8 mouse cellular contexts compared by ENCODE assay signal in genomic region chr15:103308056-103308875, GRCm38 (mm10). TPM values are rescaled to one million over a fixed set of nuclear protein-coding genes. Genes with fewer than 3 reads are reported as not detected.
DNase-seq lines count a peak whose midpoint lies in the region; ATAC-seq lines count a peak whose summit lies in the region.

No protein-coding gene starts in this region.

- no peaks in the 10 kb centered on the region for H3K36me3 ChIP-seq in heart, embryonic 13.5 days
- H3K36me3 ChIP-seq in forebrain, embryonic 13.5 days (ENCODE audit: poor library complexity, severe bottlenecking), result no peaks in the 10 kb centered on the region
- no peaks in the 10 kb centered on the region for H3K36me3 ChIP-seq in midbrain, embryonic 10.5 days

- peak overlapping the region; percentile 64 for H3K4me2 ChIP-seq in heart, embryonic 13.5 days
- H3K4me2 ChIP-seq in forebrain, embryonic 13.5 days, result 0 out of 2 replicates have a peak overlapping the region, but pooled peaks have one; percentile 5

- ATAC-seq in heart, embryonic 13.5 days (ENCODE audit: extremely low read depth, insufficient number of reproducible peaks, low FRiP score, low TSS enrichment), result no peak
- no peak for ATAC-seq in forebrain, embryonic 13.5 days
- no peak for ATAC-seq in activated CD4-positive, CD25-positive, alpha-beta regulatory T cell, adult 4 months

- 40% methylated on average over 28 of the region's 28 CpGs for WGBS in heart, embryonic 13.5 days
- 47% methylated on average over 28 of the region's 28 CpGs for WGBS in forebrain, embryonic 13.5 days
- 45% methylated on average over 28 of the region's 28 CpGs for WGBS in midbrain, embryonic 10.5 days

- H3K9me3 ChIP-seq in heart, embryonic 13.5 days, result no peaks in the 10 kb centered on the region
- H3K9me3 ChIP-seq in forebrain, embryonic 13.5 days (replicated peaks), result no peaks in the 10 kb centered on the region
- no peaks in the 10 kb centered on the region for H3K9me3 ChIP-seq in midbrain, embryonic 10.5 days (replicated peaks)

- DNase-seq in heart, adult 18-20 months, result no peak
- DNase-seq in kidney, postnatal 10 days, result peak; percentile 60
- DNase-seq in midbrain, embryonic 10.5 days (ENCODE audit: low spot score), result peak; percentile 42
- DNase-seq in left cerebral cortex, postnatal 14 days (ENCODE audit: low spot score in 2 of 2), result no peak
- DNase-seq in adipocyte (ENCODE audit: low spot score), result no peak

- no peak overlapping the region for H3K27ac ChIP-seq in heart, embryonic 13.5 days (replicated peaks)
- no peak overlapping the region for H3K27ac ChIP-seq in forebrain, embryonic 13.5 days
- H3K27ac ChIP-seq in midbrain, embryonic 10.5 days (replicated peaks), result peak overlapping the region; percentile 63; the same call in 1 of the 2 replicates

- H3K4me3 ChIP-seq in heart, embryonic 13.5 days, result peak overlapping the region; percentile 31
- no peak overlapping the region for H3K4me3 ChIP-seq in forebrain, embryonic 13.5 days
- peak overlapping the region; percentile 28 for H3K4me3 ChIP-seq in midbrain, embryonic 10.5 days

- peaks cover 19% of the 10 kb centered on the region for H3K27me3 ChIP-seq in heart, embryonic 13.5 days (replicated peaks)
- H3K27me3 ChIP-seq in forebrain, embryonic 13.5 days, result peaks cover 14% of the 10 kb centered on the region
- peaks cover 31% of the 10 kb centered on the region for H3K27me3 ChIP-seq in midbrain, embryonic 10.5 days (ENCODE audit: low read depth, poor library complexity, severe bottlenecking)

- H3K4me1 ChIP-seq in heart, embryonic 13.5 days, result peaks cover 45% of the 10 kb centered on the region
- H3K4me1 ChIP-seq in forebrain, embryonic 13.5 days, result peaks cover 45% of the 10 kb centered on the region
- H3K4me1 ChIP-seq in midbrain, embryonic 10.5 days, result peaks cover 57% of the 10 kb centered on the region

- H3K9ac ChIP-seq in heart, embryonic 13.5 days, result peak overlapping the region; percentile 66
- peak overlapping the region; percentile 58 for H3K9ac ChIP-seq in forebrain, embryonic 13.5 days

- intact Hi-C loops in left cerebral cortex, postnatal 14 days (cut with DNase I), result loop anchor here (5.0 kb wide), 1 partner anchor 36 kb away; the partner anchor contains the start of gene Copz1

RNA-seq across cellular contexts. Expression of gene Gpr84, which starts 2.1 kb away (rescaled TPM):
- 0.28 and 0.36 TPM in 2 replicates for polyA plus RNA-seq in heart, embryonic 13.5 days (2015; fragmentation: Nextera tagmentation; extraction: Ambion mirVana)
- total RNA-seq in heart, adult 18-20 months (2021), result not detected
- 0.30 and 0.41 TPM in 2 replicates for polyA plus RNA-seq in forebrain, embryonic 13.5 days (2015; fragmentation: Nextera tagmentation; extraction: Ambion mirVana)
- 0.32 and 0.47 TPM in 2 replicates for polyA plus RNA-seq in midbrain, embryonic 10.5 days (2016; fragmentation: Nextera tagmentation; extraction: Ambion mirVana)
- polyA plus RNA-seq in activated CD4-positive, CD25-positive, alpha-beta regulatory T cell, adult 4 months (2017; shearing (Covaris generic)), result not detected
- 1 to 10 TPM; 1.0 to 1.1 TPM for total RNA-seq in left cerebral cortex, postnatal 14 days (2021)

RNA-seq across cellular contexts. Expression of gene Zfp385a, which starts 31.6 kb away (rescaled TPM):
- 8.3 and 8.9 TPM in 2 replicates for polyA plus RNA-seq in heart, embryonic 13.5 days (2015; fragmentation: Nextera tagmentation; extraction: Ambion mirVana)
- 10 to 100 TPM in 1 of 2 experiments, 1 to 10 TPM in 1; 8.9 to 10.3 TPM for total RNA-seq in heart, adult 18-20 months (2021)
- polyA plus RNA-seq in forebrain, embryonic 13.5 days (2015; fragmentation: Nextera tagmentation; extraction: Ambion mirVana), result 11.3 and 12.0 TPM in 2 replicates
- 24.3 and 25.5 TPM in 2 replicates for polyA plus RNA-seq in midbrain, embryonic 10.5 days (2016; fragmentation: Nextera tagmentation; extraction: Ambion mirVana)
- not detected for polyA plus RNA-seq in activated CD4-positive, CD25-positive, alpha-beta regulatory T cell, adult 4 months (2017; shearing (Covaris generic))
- total RNA-seq in left cerebral cortex, postnatal 14 days (2021), result 10 to 100 TPM; 59.8 to 63.2 TPM

RNA-seq across cellular contexts. Expression of gene Copz1, which starts 35.8 kb away (rescaled TPM):
- 163 and 178 TPM in 2 replicates for polyA plus RNA-seq in heart, embryonic 13.5 days (2015; fragmentation: Nextera tagmentation; extraction: Ambion mirVana)
- total RNA-seq in heart, adult 18-20 months (2021), result 10 to 100 TPM; 52.3 to 52.9 TPM
- polyA plus RNA-seq in forebrain, embryonic 13.5 days (2015; fragmentation: Nextera tagmentation; extraction: Ambion mirVana), result 219 and 232 TPM in 2 replicates
- polyA plus RNA-seq in midbrain, embryonic 10.5 days (2016; fragmentation: Nextera tagmentation; extraction: Ambion mirVana), result 288 and 291 TPM in 2 replicates
- 100 to 1,000 TPM; 231 to 266 TPM for polyA plus RNA-seq in activated CD4-positive, CD25-positive, alpha-beta regulatory T cell, adult 4 months (2017; shearing (Covaris generic))
- total RNA-seq in left cerebral cortex, postnatal 14 days (2021), result 100 to 1,000 TPM; 107 to 114 TPM

RNA-seq across cellular contexts. Expression of gene Nfe2, which starts 50.1 kb away (rescaled TPM):
- 7.2 and 8.2 TPM in 2 replicates for polyA plus RNA-seq in heart, embryonic 13.5 days (2015; fragmentation: Nextera tagmentation; extraction: Ambion mirVana)
- total RNA-seq in heart, adult 18-20 months (2021), result 1 to 10 TPM in 1 of 2 experiments, under 1 TPM in 1; 0.46 to 1.2 TPM
- 0.57 and 1.6 TPM in 2 replicates for polyA plus RNA-seq in forebrain, embryonic 13.5 days (2015; fragmentation: Nextera tagmentation; extraction: Ambion mirVana)
- polyA plus RNA-seq in midbrain, embryonic 10.5 days (2016; fragmentation: Nextera tagmentation; extraction: Ambion mirVana), result 5.6 and 6.4 TPM in 2 replicates
- polyA plus RNA-seq in activated CD4-positive, CD25-positive, alpha-beta regulatory T cell, adult 4 months (2017; shearing (Covaris generic)), result 1 to 10 TPM; 1.2 TPM
- total RNA-seq in left cerebral cortex, postnatal 14 days (2021), result not detected

RNA-seq across cellular contexts. Expression of gene Itga5, which starts 58.3 kb away (rescaled TPM):
- polyA plus RNA-seq in heart, embryonic 13.5 days (2015; fragmentation: Nextera tagmentation; extraction: Ambion mirVana), result 76.4 and 78.0 TPM in 2 replicates
- 10 to 100 TPM; 30.8 to 37.3 TPM for total RNA-seq in heart, adult 18-20 months (2021)
- polyA plus RNA-seq in forebrain, embryonic 13.5 days (2015; fragmentation: Nextera tagmentation; extraction: Ambion mirVana), result 7.7 and 8.0 TPM in 2 replicates
- polyA plus RNA-seq in midbrain, embryonic 10.5 days (2016; fragmentation: Nextera tagmentation; extraction: Ambion mirVana), result 26.1 and 26.4 TPM in 2 replicates
- polyA plus RNA-seq in activated CD4-positive, CD25-positive, alpha-beta regulatory T cell, adult 4 months (2017; shearing (Covaris generic)), result 1 to 10 TPM; 1.3 to 2.2 TPM
- total RNA-seq in left cerebral cortex, postnatal 14 days (2021), result 1 to 10 TPM; 5.1 to 6.1 TPM

Comparison
In these comparisons a context has a peak if more than half of its experiments do, and no peak if none do; other contexts are left out.
1. DNase-seq: peak in kidney, postnatal 10 days (single experiment) and midbrain, embryonic 10.5 days (single experiment); none in heart, adult 18-20 months (0 of 2), left cerebral cortex, postnatal 14 days (0 of 2) and adipocyte (single experiment).